Mouse (Mus musculus) testis, adult 2 months (tissue): Measurements from ENCODE around the gene Clip2. TPM values are rescaled to one million over a fixed set of nuclear protein-coding genes. Genes with fewer than 3 reads are reported as not detected.
A peak's percentile ranks its signal among the peaks of the same experiment; 100 is the strongest.

Experiments used
- H3K27ac ChIP-seq: fragments of 200-500 bp; 2 replicates; pipeline ENCODE4 v1.5.1; 2012; ENCODE audit warnings: low read depth, low read length; ENCODE audit not compliant: control insufficient read depth, insufficient read depth
- H3K27me3 ChIP-seq: fragments of 200-500 bp; 2 replicates; pipeline ENCODE4 v1.6.1; 2012; ENCODE audit warnings: mild to moderate bottlenecking, low read length, moderate library complexity; ENCODE audit not compliant: control insufficient read depth, insufficient read depth
- H3K36me3 ChIP-seq: fragments of 200-500 bp; 2 replicates; pipeline ENCODE4 v1.6.1; 2012; ENCODE audit warnings: mild to moderate bottlenecking, low read length; ENCODE audit not compliant: control insufficient read depth, insufficient read depth
- H3K4me1 ChIP-seq: fragments of 200-500 bp; 2 replicates; pipeline ENCODE4 v1.6.1; 2012; ENCODE audit warnings: low read length; ENCODE audit not compliant: control insufficient read depth, insufficient read depth
- H3K4me3 ChIP-seq: fragments of 200-500 bp; 2 replicates; pipeline ENCODE4 v1.5.1; 2012; ENCODE audit warnings: low read depth, mild to moderate bottlenecking, low read length, moderate library complexity, mixed read lengths; ENCODE audit not compliant: control insufficient read depth
- CTCF ChIP-seq: fragments of 200-500 bp; IDR thresholded peaks from 2 replicates; pipeline ENCODE4 v1.5.1; 2012; ENCODE audit warnings: low read depth, mild to moderate bottlenecking, inconsistent platforms, low read length, moderate library complexity; ENCODE audit not compliant: control insufficient read depth, insufficient read depth, insufficient replicate concordance
- POLR2A ChIP-seq: fragments of 200-500 bp; IDR thresholded peaks from 2 replicates; pipeline ENCODE4 v1.6.1; 2012; ENCODE audit warnings: low read depth, mild to moderate bottlenecking, inconsistent platforms, low read length, moderate library complexity; ENCODE audit not compliant: control insufficient read depth
- polyA plus RNA-seq: library from polyadenylated mRNA; depleted of rRNA; stranded (reverse); fragments of >200 nt; gene quantifications from 2 replicates; pipeline ENCODE4 v1.2.3, GENCODE M21; 2012

Gene Clip2
- polyA plus RNA-seq, 1 experiment = 4.2 TPM

- H3K27me3 ChIP-seq = no peaks in the 10 kb centered on the region
- no peaks in the 10 kb centered on the region for H3K36me3 ChIP-seq
- H3K27ac ChIP-seq = no peak overlapping the region
- H3K4me3 ChIP-seq = no peak overlapping the region
- TF ChIP-seq CTCF = no peak
- TF ChIP-seq POLR2A = 0 out of 2 replicates have a peak, but pooled peaks have one; percentile 16
- H3K4me1 ChIP-seq = peaks cover 3% of the 10 kb centered on the region; the same call in 1 of the 2 replicates
Measured at GRCm38 (mm10) chr5:134467030-134467549, 85.1 kb downstream of the Clip2 start.

GRCm38 (mm10) chr5:134466296-134467029 lies 85.8 kb downstream of the Clip2 start:
- Histone ChIP-seq H3K36me3 (no peaks in the 10 kb centered on the region), H3K27me3 (no peaks in the 10 kb centered on the region), H3K4me3 (no peak overlapping the region), H3K27ac (no peak overlapping the region), H3K4me1 (peaks cover 3% of the 10 kb centered on the region; the same call in 1 of the 2 replicates)
- TF ChIP-seq CTCF = no peak
- TF ChIP-seq POLR2A = no peak

DNA sequence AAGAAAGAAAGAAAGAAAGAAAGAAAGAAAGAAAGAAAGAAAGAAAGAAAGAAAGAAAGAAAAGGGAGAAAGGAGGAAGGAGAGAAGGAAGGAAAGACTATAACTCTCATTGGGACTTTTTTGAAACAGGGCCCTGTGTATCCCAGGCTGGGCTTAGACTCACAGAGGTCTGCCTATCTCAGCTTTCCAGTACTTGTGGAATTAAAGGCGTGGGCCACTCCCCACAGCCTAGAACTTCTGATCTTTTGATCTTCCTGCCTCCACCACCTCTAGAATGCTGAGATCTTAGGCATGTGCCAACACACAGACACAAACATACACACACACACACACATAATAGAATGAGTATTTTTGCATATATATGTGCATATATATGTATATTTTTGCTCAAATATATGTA lies 87.0 kb downstream of the Clip2 start:
- no peaks in the 10 kb centered on the region for H3K27me3 ChIP-seq
- no peak for TF ChIP-seq CTCF
- no peak for TF ChIP-seq POLR2A
- no peaks in the 10 kb centered on the region for H3K36me3 ChIP-seq
- H3K4me3 ChIP-seq = no peak overlapping the region
- peaks cover 3% of the 10 kb centered on the region; the same call in 1 of the 2 replicates for H3K4me1 ChIP-seq
- no peak overlapping the region for H3K27ac ChIP-seq

GRCm38 (mm10) chr5:134464225-134464624 lies 88.0 kb downstream of the Clip2 start:
- Histone ChIP-seq H3K4me3 (no peak overlapping the region), H3K4me1 (peaks cover 3% of the 10 kb centered on the region; the same call in 1 of the 2 replicates), H3K36me3 (no peaks in the 10 kb centered on the region)

GRCm38 (mm10) chr5:134462731-134463130 lies 89.5 kb downstream of the Clip2 start:
- Histone ChIP-seq H3K27ac (no peak overlapping the region), H3K36me3 (no peaks in the 10 kb centered on the region), H3K4me1 (peaks cover 3% of the 10 kb centered on the region; the same call in 1 of the 2 replicates), H3K27me3 (no peaks in the 10 kb centered on the region), H3K4me3 (no peak overlapping the region)
- TF ChIP-seq POLR2A (no peak), CTCF (no peak)

More at GRCm38 (mm10) chr5:134464225-134464624, 88.0 kb downstream of the Clip2 start:
- no peak overlapping the region for H3K27ac ChIP-seq
- TF ChIP-seq CTCF (no peak), POLR2A (no peak)
- no peaks in the 10 kb centered on the region for H3K27me3 ChIP-seq

DNA sequence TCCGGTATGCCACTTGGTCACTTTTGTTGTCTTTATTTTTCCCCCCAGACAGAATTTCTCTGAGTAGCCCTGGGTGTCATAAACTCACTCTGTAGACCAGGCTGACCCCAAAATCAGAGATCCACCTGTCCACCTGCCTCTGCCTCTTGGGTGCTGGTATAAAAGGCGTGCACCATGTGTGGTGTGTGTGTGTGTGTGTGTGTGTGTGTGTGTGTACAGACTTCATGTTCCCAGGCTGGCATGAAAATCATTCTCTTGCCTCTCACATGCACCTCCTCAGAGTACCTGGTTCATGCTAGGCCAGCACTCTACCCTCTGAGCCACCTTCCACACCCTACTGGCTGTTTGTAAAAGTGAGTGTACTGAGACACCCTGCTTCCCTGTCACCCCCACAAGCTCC lies 89.9 kb downstream of the Clip2 start:
- H3K36me3 ChIP-seq = no peaks in the 10 kb centered on the region

GRCm38 (mm10) chr5:134460546-134460945 lies 91.7 kb downstream of the Clip2 start:
- H3K36me3 ChIP-seq = no peaks in the 10 kb centered on the region
- no peak overlapping the region for H3K4me3 ChIP-seq
- TF ChIP-seq CTCF (no peak), POLR2A (no peak)
- H3K27me3 ChIP-seq = no peaks in the 10 kb centered on the region
- no peak overlapping the region for H3K27ac ChIP-seq
- peaks cover 11% of the 10 kb centered on the region for H3K4me1 ChIP-seq

More for the DNA sequence above, 89.9 kb downstream of the Clip2 start:
- H3K4me1 ChIP-seq = peaks cover 3% of the 10 kb centered on the region; the same call in 1 of the 2 replicates
- no peak overlapping the region for H3K27ac ChIP-seq
- TF ChIP-seq POLR2A = no peak
- no peak for TF ChIP-seq CTCF
- H3K4me3 ChIP-seq = no peak overlapping the region
- H3K27me3 ChIP-seq = no peaks in the 10 kb centered on the region
